9 mouse cellular contexts compared by ENCODE assay signal in the genomic region with DNA sequence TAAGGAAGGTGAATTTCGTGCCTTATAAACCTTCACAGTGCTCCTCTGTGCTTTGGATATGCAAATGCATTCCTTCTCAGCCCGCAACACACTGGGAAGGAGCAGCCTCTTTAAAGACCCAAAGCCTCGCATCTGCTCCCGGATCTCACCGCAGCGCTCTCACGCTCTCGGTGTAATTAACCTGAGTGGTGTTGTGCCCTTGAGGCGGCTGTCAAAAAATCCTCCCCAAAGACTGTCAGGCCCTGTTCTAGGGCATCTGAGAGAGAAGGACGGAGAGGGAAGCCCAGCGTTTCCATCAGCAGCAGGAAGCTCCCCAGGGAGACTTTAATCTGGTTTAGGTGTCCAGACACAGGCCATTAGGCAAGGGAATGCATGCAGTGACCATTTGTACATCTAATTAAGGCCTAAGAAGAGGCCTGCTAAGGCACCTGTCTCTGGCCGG. TPM values are rescaled to one million over a fixed set of nuclear protein-coding genes. Genes with fewer than 3 reads are reported as not detected.
A peak's percentile ranks its signal among the peaks of the same experiment; 100 is the strongest.
DNase-seq lines count a peak whose midpoint lies in the region; ATAC-seq and TF ChIP-seq lines count a peak whose summit lies in the region.
"Had no signal": no experiment of that assay in that cellular context is flagged by ENCODE, and none has a peak within 500 bp of the region (broad histone marks: within the 10 kb centered on the region; RNA-seq: fewer than 3 reads in every experiment).

No protein-coding gene starts in this region.

- TF ChIP-seq POLR2A in lung, adult 2 months (IDR thresholded peaks at IDR 0.05; ENCODE audit: borderline replicate concordance, extremely low read depth, low read depth, low read length), result no peak

- H3K4me2 ChIP-seq in lung, embryonic 14.5 days, result peak overlapping the region; percentile 15; the same call in 1 of the 2 replicates
- H3K4me2 ChIP-seq in embryonic facial prominence, embryonic 15.5 days (replicated peaks), result peak overlapping the region; percentile 24; the same call in 1 of the 2 replicates
- H3K4me2 ChIP-seq in limb, embryonic 12.5 days, result peak overlapping the region; percentile 45

- no peaks in the 10 kb centered on the region for H3K4me1 ChIP-seq in lung, embryonic 14.5 days (ENCODE audit: insufficient read depth)
- H3K4me1 ChIP-seq in embryonic facial prominence, embryonic 15.5 days, result 0 out of 2 replicates have a peak, but pooled peaks cover 9% of the 10 kb centered on the region
- peaks cover 18% of the 10 kb centered on the region for H3K4me1 ChIP-seq in limb, embryonic 12.5 days (replicated peaks)
- H3K4me1 ChIP-seq in lung, adult 2 months (ENCODE audit: control insufficient read depth, insufficient read depth, low read length), result no peaks in the 10 kb centered on the region

- ATAC-seq in lung, embryonic 14.5 days (ENCODE audit: insufficient read depth), result no peak
- ATAC-seq in embryonic facial prominence, embryonic 15.5 days (ENCODE audit: insufficient number of reproducible peaks, low FRiP score, low TSS enrichment, low read depth), result no peak
- no peak for ATAC-seq in limb, embryonic 12.5 days (ENCODE audit: insufficient number of reproducible peaks, insufficient read depth, low FRiP score, low TSS enrichment, low read depth)

- H3K27ac ChIP-seq in lung, embryonic 14.5 days (ENCODE audit: low read depth), result no peak overlapping the region
- H3K27ac ChIP-seq in embryonic facial prominence, embryonic 15.5 days (replicated peaks), result no peak overlapping the region
- no peak overlapping the region for H3K27ac ChIP-seq in limb, embryonic 12.5 days

- H3K36me3 ChIP-seq in lung, embryonic 14.5 days (ENCODE audit: insufficient read depth), result no peaks in the 10 kb centered on the region
- H3K36me3 ChIP-seq in embryonic facial prominence, embryonic 15.5 days, result no peaks in the 10 kb centered on the region
- no peaks in the 10 kb centered on the region for H3K36me3 ChIP-seq in limb, embryonic 12.5 days

- no peaks in the 10 kb centered on the region for H3K9me3 ChIP-seq in lung, embryonic 14.5 days (ENCODE audit: low read depth, low read length)
- H3K9me3 ChIP-seq in embryonic facial prominence, embryonic 15.5 days (replicated peaks), result no peaks in the 10 kb centered on the region
- H3K9me3 ChIP-seq in limb, embryonic 12.5 days, result no peaks in the 10 kb centered on the region

- H3K27me3 ChIP-seq in lung, embryonic 14.5 days (ENCODE audit: insufficient read depth, low read length), result 0 out of 2 replicates have a peak, but pooled peaks cover 5% of the 10 kb centered on the region
- H3K27me3 ChIP-seq in embryonic facial prominence, embryonic 15.5 days, result peaks cover 7% of the 10 kb centered on the region; the same call in 1 of the 2 replicates
- peaks cover 8% of the 10 kb centered on the region for H3K27me3 ChIP-seq in limb, embryonic 12.5 days

- no peak overlapping the region for H3K4me3 ChIP-seq in lung, embryonic 14.5 days (ENCODE audit: low read depth, low read length)
- H3K4me3 ChIP-seq in embryonic facial prominence, embryonic 15.5 days (replicated peaks), result no peak overlapping the region
- no peak overlapping the region for H3K4me3 ChIP-seq in limb, embryonic 12.5 days (replicated peaks)
- H3K4me3 ChIP-seq in lung, adult 2 months (replicated peaks; ENCODE audit: extremely low read depth, low read depth, low read length), result no peak overlapping the region

- H3K9ac ChIP-seq in lung, embryonic 14.5 days, result no peak overlapping the region; the same call in 1 of the 2 replicates
- H3K9ac ChIP-seq in embryonic facial prominence, embryonic 15.5 days, result no peak overlapping the region
- H3K9ac ChIP-seq in limb, embryonic 12.5 days (replicated peaks), result peak overlapping the region; percentile 24; the same call in 1 of the 2 replicates

- 9% methylated on average over 12 of the region's 12 CpGs for WGBS in lung, embryonic 14.5 days
- 7% methylated on average over 12 of the region's 12 CpGs for WGBS in embryonic facial prominence, embryonic 15.5 days
- WGBS in limb, embryonic 12.5 days, result 1% methylated on average over 12 of the region's 12 CpGs
- WGBS in lung, adult 2 months, result 38% methylated on average over 12 of the region's 12 CpGs

- no peak for DNase-seq in lung, embryonic 14.5 days
- no peak for DNase-seq in lung, postnatal 14 days
- peak; percentile 53 for DNase-seq in retina, postnatal 1 day
- DNase-seq in frontal cortex, postnatal 10 days (ENCODE audit: low spot score in 2 of 2), result no peak
- DNase-seq in lung, adult 2 months, result no peak
- DNase-seq: cerebellum, adult 11 months; gastrocnemius, postnatal 25 days had no signal

- TF ChIP-seq CTCF in lung, embryonic 14.5 days (IDR thresholded peaks at IDR 0.05; ENCODE audit: low read depth), result no peak
- no peak for TF ChIP-seq CTCF in lung, adult 2 months (IDR thresholded peaks at IDR 0.05; ENCODE audit: insufficient read depth, low read length)

RNA-seq across cellular contexts. Expression of gene Smarcal1, which starts 5.5 kb away (rescaled TPM):
- polyA plus RNA-seq in lung, embryonic 14.5 days (2014; fragmentation: Nextera tagmentation; extraction: Ambion mirVana), result 26.7 and 29.5 TPM in 2 replicates
- polyA plus RNA-seq in embryonic facial prominence, embryonic 15.5 days (2015; fragmentation: Nextera tagmentation; extraction: Ambion mirVana), result 21.0 and 24.8 TPM in 2 replicates
- 29.6 and 34.7 TPM in 2 replicates for polyA plus RNA-seq in limb, embryonic 12.5 days (2016; fragmentation: Nextera tagmentation; extraction: Ambion mirVana)
- 25.3 and 29.5 TPM in 2 replicates for polyA plus RNA-seq in lung, adult 2 months (2012; rRNA removed)

RNA-seq across cellular contexts. Expression of gene March4, which starts 40.8 kb away (rescaled TPM):
- not detected in 2 replicates for polyA plus RNA-seq in lung, embryonic 14.5 days (2014; fragmentation: Nextera tagmentation; extraction: Ambion mirVana)
- 0.17 and 0.27 TPM in 2 replicates for polyA plus RNA-seq in embryonic facial prominence, embryonic 15.5 days (2015; fragmentation: Nextera tagmentation; extraction: Ambion mirVana)
- polyA plus RNA-seq in limb, embryonic 12.5 days (2016; fragmentation: Nextera tagmentation; extraction: Ambion mirVana), result not detected in 2 replicates
- polyA plus RNA-seq in lung, adult 2 months (2012; rRNA removed), result 1.1 and 1.4 TPM in 2 replicates
